17 mouse cellular contexts compared by ENCODE assay signal in genomic region chr6:146205136-146205535, GRCm38 (mm10).
"Had no signal": no experiment of that assay in that cellular context is flagged by ENCODE, and none has a peak within 500 bp of the region (broad histone marks: within the 10 kb centered on the region; RNA-seq: fewer than 3 reads in every experiment).

No protein-coding gene starts in this region.

- DNase-seq: kidney, adult 9 months; kidney, postnatal 14 days; kidney, postnatal 4 days; liver; liver, embryonic 13.5 days; lung, adult 2 months; lung, postnatal 14 days; lung, postnatal 4 days; right cerebral cortex, adult 18-20 months; right cerebral cortex, postnatal 14 days; right cerebral cortex, postnatal 4 days; thymus, postnatal 25 days had no signal

- ATAC-seq: midbrain, embryonic 15.5 days had no signal

- H3K4me1 ChIP-seq: midbrain, embryonic 12.5 days; midbrain, embryonic 15.5 days had no signal

- H3K27me3 ChIP-seq: limb, embryonic 13.5 days; liver, embryonic 13.5 days; midbrain, embryonic 12.5 days; midbrain, embryonic 15.5 days had no signal

- H3K4me3 ChIP-seq: limb, embryonic 10.5 days; limb, embryonic 13.5 days; liver, embryonic 13.5 days; midbrain, embryonic 12.5 days; midbrain, embryonic 15.5 days had no signal

- H3K27ac ChIP-seq: limb, embryonic 10.5 days; limb, embryonic 13.5 days; liver, embryonic 13.5 days; midbrain, embryonic 12.5 days; midbrain, embryonic 15.5 days; stomach, postnatal 0 days had no signal

- H3K36me3 ChIP-seq: limb, embryonic 10.5 days; limb, embryonic 13.5 days; liver, embryonic 13.5 days; midbrain, embryonic 12.5 days; midbrain, embryonic 15.5 days had no signal
